Mouse (Mus musculus): ENCODE measurements around the gene Xpnpep1. TPM values are rescaled to one million over a fixed set of nuclear protein-coding genes. Genes with fewer than 3 reads are reported as not detected.

Xpnpep1 gene
- total and polyA plus RNA-seq, 2 experiments from 2014 or later, result 103 to 141 TPM

DNA sequence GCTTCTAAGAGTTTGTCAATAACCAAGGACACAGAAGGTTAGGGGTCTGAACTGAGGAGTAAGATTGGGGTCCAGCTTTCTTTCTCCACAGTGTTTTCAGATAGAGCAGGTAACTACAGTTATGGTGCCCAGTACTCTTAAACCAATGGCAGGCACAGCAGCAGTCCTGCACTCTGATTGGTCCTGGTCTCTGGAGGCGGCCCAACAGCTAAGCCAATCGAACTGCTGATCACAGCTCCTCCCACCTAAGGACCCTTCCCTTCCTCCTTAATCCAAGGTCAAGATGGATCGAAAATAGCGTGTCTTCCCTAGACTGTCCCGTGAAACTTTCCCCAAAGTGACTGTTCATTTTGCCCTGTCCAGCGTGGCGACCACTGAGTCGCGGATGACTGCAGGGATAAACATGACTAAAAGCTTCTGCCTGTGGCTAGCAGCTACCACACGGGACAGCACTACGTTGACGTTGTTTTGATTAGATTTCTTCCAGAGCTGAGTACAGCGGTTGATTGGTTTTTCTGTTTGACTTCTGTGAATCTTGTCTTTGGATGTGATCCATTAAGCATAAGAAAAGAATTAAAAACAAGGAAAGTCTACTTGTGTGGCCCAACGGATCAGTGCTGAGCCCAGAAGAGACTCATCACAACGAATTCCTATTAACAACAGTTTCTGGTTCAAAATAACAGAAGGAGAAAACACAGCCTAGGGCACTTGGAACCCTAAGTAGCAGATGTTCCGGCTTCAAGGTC is 18.1 kb upstream of the Xpnpep1 start:
- ATAC-seq (no peak), DNase-seq (no peak)
- no peak overlapping the region for H3K4me3 ChIP-seq (ENCODE audit: low read depth, low read length)
- no peak overlapping the region for H3K27ac ChIP-seq (ENCODE audit: low read depth, low read length)
- H3K9ac ChIP-seq, result no peak overlapping the region
- H3K36me3 ChIP-seq (ENCODE audit: insufficient read depth), result no peaks in the 10 kb centered on the region
- H3K4me1 ChIP-seq (ENCODE audit: insufficient read depth), result no peaks in the 10 kb centered on the region
- no peaks in the 10 kb centered on the region for H3K27me3 ChIP-seq (ENCODE audit: insufficient read depth, low read length)
- no peak for TF ChIP-seq CTCF (IDR thresholded peaks at IDR 0.05; ENCODE audit: low read depth)
- H3K4me2 ChIP-seq (ENCODE audit: low read depth), result no peak overlapping the region
- no peaks in the 10 kb centered on the region for H3K9me3 ChIP-seq (ENCODE audit: low read length)
- WGBS, result 83% methylated on average over 16 of the region's 16 CpGs

DNA sequence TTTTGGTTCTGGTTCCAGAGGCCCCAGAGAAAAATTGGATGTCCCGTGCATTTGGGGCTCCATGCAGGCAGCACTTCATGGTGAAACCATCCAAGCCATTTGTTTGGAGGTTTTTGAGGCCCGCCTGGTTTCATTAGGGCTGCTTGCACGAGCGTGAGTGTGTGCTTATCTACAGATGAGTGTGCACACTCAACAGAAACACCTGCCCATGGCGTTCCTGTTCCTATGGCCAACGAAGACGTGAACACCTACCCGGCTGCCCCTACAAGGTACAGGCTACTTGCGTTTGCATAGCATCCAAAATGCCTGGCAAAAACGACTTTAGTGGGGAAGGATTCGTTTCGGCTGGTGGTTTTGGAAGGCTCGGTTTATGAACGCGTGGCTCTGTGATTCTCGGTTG is 13.3 kb upstream of the Xpnpep1 start:
- DNase-seq (no peak), ATAC-seq (no peak)
- Histone ChIP-seq H3K9me3 (ENCODE audit: low read length) (no peaks in the 10 kb centered on the region), H3K27ac (ENCODE audit: low read depth, low read length) (no peak overlapping the region), H3K9ac (no peak overlapping the region), H3K27me3 (ENCODE audit: insufficient read depth, low read length) (no peaks in the 10 kb centered on the region), H3K4me2 (ENCODE audit: low read depth) (no peak overlapping the region), H3K4me1 (ENCODE audit: insufficient read depth) (no peaks in the 10 kb centered on the region; the same call in 1 of the 2 replicates), H3K36me3 (ENCODE audit: insufficient read depth) (no peaks in the 10 kb centered on the region), H3K4me3 (ENCODE audit: low read depth, low read length) (no peak overlapping the region)
- no peak for TF ChIP-seq CTCF (IDR thresholded peaks at IDR 0.05; ENCODE audit: low read depth)
- WGBS, result 95% methylated on average over 16 of the region's 16 CpGs

DNA sequence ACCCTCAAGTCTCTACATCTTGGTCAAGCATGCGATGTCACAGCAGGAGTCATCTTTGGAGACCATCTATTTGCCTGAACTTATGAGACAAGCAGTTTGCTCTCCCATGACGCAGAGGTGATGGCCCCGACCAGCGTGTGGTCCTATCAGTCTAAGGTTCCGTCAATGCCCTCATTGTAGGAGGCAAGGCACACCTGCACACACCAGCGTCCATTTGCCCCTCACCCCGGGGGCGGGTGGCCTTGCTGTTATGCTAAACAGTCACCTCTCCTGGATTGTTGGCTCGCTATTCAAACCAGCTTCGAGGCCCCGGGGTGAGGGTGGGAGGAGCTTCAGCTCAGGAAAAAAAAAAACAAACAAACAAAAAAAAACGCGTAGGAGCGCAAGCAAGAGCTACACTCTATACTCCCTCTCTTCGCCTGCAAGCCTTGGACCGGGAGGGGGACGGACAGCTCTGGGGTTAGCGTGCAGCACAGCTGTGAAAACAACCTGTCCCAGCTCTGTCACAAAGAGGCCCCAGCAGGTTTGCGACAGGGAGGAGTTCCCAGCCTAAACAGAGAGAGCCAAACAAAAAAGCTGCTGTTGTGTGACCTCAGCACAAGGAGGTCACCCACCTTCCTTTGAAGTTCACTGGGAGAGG is 12.1 kb upstream of the Xpnpep1 start:
- no peak overlapping the region for H3K4me3 ChIP-seq (ENCODE audit: low read depth, low read length)

DNA sequence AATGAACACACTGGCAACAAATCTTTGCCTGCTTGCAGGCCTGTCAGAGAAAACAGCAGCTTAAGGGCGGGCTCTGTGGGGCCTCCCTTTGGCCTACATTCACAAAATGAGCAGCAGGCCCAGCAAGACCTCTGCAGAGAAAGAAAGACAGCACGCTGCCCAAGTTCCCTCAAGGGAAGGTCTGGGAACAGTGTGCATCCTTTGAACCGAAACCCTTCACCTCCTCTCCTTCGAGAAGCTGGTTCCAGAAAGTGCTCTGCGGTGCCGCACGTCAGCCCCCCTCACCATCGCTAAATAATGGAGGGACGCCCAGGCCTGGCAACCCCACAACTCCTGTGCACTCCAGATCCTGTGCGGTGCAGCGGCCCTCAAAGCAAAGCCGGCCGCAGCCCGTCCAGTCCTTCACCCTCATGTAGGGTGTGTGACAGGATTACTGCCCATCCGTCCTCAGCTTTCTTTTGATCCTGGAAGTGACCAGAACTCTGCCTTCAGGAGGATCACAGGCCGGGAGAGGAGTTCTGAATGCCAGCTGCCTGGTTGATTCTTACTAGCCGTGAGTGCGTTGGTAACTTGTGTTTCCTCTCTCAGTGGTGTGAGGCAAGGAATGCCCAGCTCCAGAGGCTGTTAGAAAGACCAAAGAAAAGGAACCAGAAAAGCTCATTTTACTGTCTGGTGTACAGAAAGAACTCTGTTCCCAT is 11.4 kb upstream of the Xpnpep1 start:
- H3K4me3 ChIP-seq (ENCODE audit: low read depth, low read length), result no peak overlapping the region
- H3K27me3 ChIP-seq (ENCODE audit: insufficient read depth, low read length), result no peaks in the 10 kb centered on the region
- H3K9me3 ChIP-seq (ENCODE audit: low read length), result no peaks in the 10 kb centered on the region
- DNase-seq, result no peak
- H3K36me3 ChIP-seq (ENCODE audit: insufficient read depth), result no peaks in the 10 kb centered on the region
- H3K9ac ChIP-seq, result no peak overlapping the region
- peak; percentile 25; the same call in 1 of the 2 replicates for ATAC-seq
- H3K27ac ChIP-seq (ENCODE audit: low read depth, low read length), result no peak overlapping the region
- no peaks in the 10 kb centered on the region; the same call in 1 of the 2 replicates for H3K4me1 ChIP-seq (ENCODE audit: insufficient read depth)
- 51% methylated on average over 18 of the region's 18 CpGs for WGBS
- no peak for TF ChIP-seq CTCF (IDR thresholded peaks at IDR 0.05; ENCODE audit: low read depth)
- no peak overlapping the region for H3K4me2 ChIP-seq (ENCODE audit: low read depth)

More for the DNA sequence above, 12.1 kb upstream of the Xpnpep1 start:
- Histone ChIP-seq H3K27me3 (ENCODE audit: insufficient read depth, low read length) (no peaks in the 10 kb centered on the region), H3K9ac (no peak overlapping the region), H3K9me3 (ENCODE audit: low read length) (no peaks in the 10 kb centered on the region), H3K4me1 (ENCODE audit: insufficient read depth) (no peaks in the 10 kb centered on the region; the same call in 1 of the 2 replicates), H3K36me3 (ENCODE audit: insufficient read depth) (no peaks in the 10 kb centered on the region), H3K27ac (ENCODE audit: low read depth, low read length) (no peak overlapping the region), H3K4me2 (ENCODE audit: low read depth) (peak overlapping the region; percentile 11)
- WGBS, result 21% methylated on average over 19 of the region's 19 CpGs
- no peak for DNase-seq
- no peak for TF ChIP-seq CTCF (IDR thresholded peaks at IDR 0.05; ENCODE audit: low read depth)
- ATAC-seq, result no peak

DNA sequence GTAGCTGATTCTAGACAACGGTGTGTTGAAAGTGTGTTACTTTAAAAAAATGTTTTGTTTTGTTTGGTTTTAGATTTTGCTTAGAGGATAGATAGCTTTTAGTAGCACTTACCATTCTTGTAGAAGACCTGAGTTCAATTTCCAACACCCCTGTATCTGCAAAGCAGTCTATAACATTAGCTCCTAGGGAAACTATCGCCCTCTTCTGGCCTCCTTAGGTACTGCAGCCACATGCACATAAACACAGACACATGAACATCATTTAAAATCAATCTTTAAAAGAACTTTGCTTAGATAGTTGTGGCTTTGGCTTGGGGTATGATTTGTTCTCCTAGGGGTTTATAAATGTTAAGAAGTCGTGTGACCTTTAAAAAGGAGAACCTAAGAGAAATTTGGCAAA is 10.1 kb upstream of the Xpnpep1 start:
- DNase-seq (no peak), ATAC-seq (no peak)
- Histone ChIP-seq H3K27me3 (ENCODE audit: insufficient read depth, low read length) (no peaks in the 10 kb centered on the region), H3K4me3 (ENCODE audit: low read depth, low read length) (no peak overlapping the region), H3K36me3 (ENCODE audit: insufficient read depth) (no peaks in the 10 kb centered on the region), H3K9ac (no peak overlapping the region), H3K4me2 (ENCODE audit: low read depth) (no peak overlapping the region), H3K27ac (ENCODE audit: low read depth, low read length) (no peak overlapping the region), H3K9me3 (ENCODE audit: low read length) (no peaks in the 10 kb centered on the region), H3K4me1 (ENCODE audit: insufficient read depth) (no peaks in the 10 kb centered on the region; the same call in 1 of the 2 replicates)
- WGBS, result 83% methylated on average over 3 of the region's 3 CpGs
- TF ChIP-seq CTCF (IDR thresholded peaks at IDR 0.05; ENCODE audit: low read depth), result peak; percentile 47; the same call in 1 of the 2 replicates

DNA sequence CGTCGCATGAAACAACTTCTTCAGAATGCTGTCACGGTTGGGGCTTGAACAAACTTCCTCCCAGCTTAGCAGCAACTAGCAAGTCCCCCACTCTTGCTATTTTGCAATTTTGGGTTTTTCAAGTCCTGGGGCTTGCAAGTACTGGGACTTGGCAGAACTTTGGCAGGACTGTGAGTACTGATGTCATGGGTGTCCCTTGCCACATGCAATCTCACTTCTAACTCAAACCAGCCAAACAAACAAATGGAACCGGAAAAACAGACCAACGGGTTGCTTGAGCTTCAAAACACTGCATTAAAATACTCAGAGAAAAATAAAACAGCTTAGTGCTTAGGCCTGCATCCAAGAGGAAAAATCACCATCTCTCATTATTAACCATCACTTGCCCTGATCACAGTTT is 7.2 kb upstream of the Xpnpep1 start:
- DNase-seq (no peak), ATAC-seq (0 out of 2 replicates have a peak, but pooled peaks have one; percentile 36)
- no peaks in the 10 kb centered on the region for H3K36me3 ChIP-seq (ENCODE audit: insufficient read depth)
- no peak overlapping the region for H3K4me3 ChIP-seq (ENCODE audit: low read depth, low read length)
- no peaks in the 10 kb centered on the region for H3K9me3 ChIP-seq (ENCODE audit: low read length)
- H3K27ac ChIP-seq (ENCODE audit: low read depth, low read length), result no peak overlapping the region
- TF ChIP-seq CTCF (IDR thresholded peaks at IDR 0.05; ENCODE audit: low read depth), result no peak
- no peaks in the 10 kb centered on the region for H3K27me3 ChIP-seq (ENCODE audit: insufficient read depth, low read length)
- 60% methylated on average over 5 of the region's 5 CpGs for WGBS
- H3K9ac ChIP-seq, result no peak overlapping the region
- no peaks in the 10 kb centered on the region for H3K4me1 ChIP-seq (ENCODE audit: insufficient read depth)
- H3K4me2 ChIP-seq (ENCODE audit: low read depth), result no peak overlapping the region

All from forebrain, postnatal 0 days (tissue).